Mouse (Mus musculus) gastrocnemius, postnatal 25 days (tissue): ENCODE measurements around the gene Stat5b. TPM values are rescaled to one million over a fixed set of nuclear protein-coding genes. Genes with fewer than 3 reads are reported as not detected.
A peak's percentile ranks its signal among the peaks of the same experiment; 100 is the strongest.

ENCODE experiments used
- DNase-seq: peaks from one replicate; pipeline ENCODE4 v3.0.0; 2022
- long read RNA-seq, 2 experiments: library from polyadenylated mRNA; stranded (forward); transcript quantifications; one replicate each; pipeline ENCODE4 v2.0.0; 2021
- total RNA-seq, 2 experiments: library from RNA; stranded (reverse); gene quantifications; 1 replicate in 1 of 2; 2 replicates in 1 of 2; pipeline ENCODE4 v1.2.3; 2021

Gene Stat5b
- 100 to 1,000 TPM in 1 of 2 experiments, 10 to 100 TPM in 1; 93.2 to 126 TPM for total RNA-seq
- long read RNA-seq, experiment 1, full-length matches to known transcripts, result 21 of 78 reads
- long read RNA-seq, experiment 1, partial matches to known transcripts, result 9 of 78 reads
- long read RNA-seq, experiment 1, other reads (novel, unspliced or antisense), result 48 of 78 reads
- long read RNA-seq, experiment 2, full-length matches to known transcripts, result 56 of 110 reads
- long read RNA-seq, experiment 2, partial matches to known transcripts, result 11 of 110 reads
- long read RNA-seq, experiment 2, other reads (novel, unspliced or antisense), result 43 of 110 reads

GRCm38 (mm10) chr11:100850038-100850777 is at the start of gene Stat5b:
Stat5b (minus strand) TSS chr11:100850724.
- peak; percentile 82 for DNase-seq

- DNase-seq, result no peak
Observed at GRCm38 (mm10) chr11:100898441-100899199, 48.1 kb upstream of the Stat5b start.

DNA sequence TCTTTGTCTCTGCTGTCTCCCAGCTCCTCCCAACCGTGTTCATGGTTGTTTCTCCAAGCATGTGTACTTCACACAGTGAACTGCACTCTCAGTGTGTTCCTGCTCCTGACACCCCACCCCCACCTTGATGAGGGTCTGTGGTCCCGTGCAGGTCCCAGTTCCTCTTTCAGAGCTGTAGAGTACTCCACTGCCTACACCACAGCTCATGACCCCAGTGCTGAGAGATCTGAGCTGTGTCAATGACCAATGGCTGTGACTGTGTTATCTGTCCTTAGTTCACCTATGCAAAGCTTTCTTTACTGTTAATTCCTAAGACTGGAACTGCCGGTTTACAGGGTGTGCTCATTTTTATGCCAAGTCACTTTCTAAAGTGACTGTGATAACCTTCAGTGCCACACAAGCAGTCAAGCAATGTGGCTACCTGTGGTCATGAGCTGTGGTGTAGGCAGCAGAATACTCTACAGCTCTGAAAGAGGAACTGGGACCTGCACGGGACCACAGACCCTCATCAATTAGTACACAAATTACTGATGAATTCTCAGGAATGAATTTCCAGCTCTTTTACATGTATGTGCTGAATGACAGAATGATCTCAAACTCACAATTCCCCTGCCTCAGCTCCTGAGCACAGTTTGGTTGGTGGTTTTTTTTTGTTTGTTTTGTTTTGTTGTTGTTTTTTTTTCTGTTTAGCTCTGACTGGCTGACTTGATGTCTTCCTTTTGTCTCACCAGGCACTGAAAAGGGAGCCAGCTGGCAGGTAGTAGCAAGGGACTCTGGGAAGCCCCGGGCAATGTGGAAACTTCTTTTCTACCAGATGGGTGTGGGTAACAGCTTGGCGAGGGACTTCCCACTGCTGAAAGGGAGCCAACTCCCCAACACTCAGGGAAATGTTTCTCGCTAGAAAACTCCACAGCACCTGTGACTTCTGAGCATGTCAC is 47.0 kb upstream of the Stat5b start:
- no peak for DNase-seq

DNA sequence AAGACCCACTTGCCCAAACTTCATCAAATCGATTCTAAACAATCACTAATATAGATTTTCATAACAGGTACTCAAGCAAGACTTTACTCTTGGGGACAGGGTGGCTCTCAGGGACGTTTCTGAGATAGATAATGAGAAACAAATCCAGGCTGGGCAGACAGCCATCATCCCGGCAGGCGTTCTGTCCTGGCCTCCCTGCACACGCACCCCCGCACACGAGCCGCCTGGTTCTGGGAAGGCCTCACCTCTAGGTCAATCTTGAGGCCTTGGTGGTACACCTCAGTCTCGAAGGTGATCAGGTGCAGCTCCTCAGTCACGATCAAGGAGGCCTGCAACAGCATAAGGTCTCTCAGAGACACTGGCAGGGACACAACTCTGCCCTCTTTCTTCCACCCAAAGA is 45.6 kb upstream of the Stat5b start:
- no peak for DNase-seq

DNA sequence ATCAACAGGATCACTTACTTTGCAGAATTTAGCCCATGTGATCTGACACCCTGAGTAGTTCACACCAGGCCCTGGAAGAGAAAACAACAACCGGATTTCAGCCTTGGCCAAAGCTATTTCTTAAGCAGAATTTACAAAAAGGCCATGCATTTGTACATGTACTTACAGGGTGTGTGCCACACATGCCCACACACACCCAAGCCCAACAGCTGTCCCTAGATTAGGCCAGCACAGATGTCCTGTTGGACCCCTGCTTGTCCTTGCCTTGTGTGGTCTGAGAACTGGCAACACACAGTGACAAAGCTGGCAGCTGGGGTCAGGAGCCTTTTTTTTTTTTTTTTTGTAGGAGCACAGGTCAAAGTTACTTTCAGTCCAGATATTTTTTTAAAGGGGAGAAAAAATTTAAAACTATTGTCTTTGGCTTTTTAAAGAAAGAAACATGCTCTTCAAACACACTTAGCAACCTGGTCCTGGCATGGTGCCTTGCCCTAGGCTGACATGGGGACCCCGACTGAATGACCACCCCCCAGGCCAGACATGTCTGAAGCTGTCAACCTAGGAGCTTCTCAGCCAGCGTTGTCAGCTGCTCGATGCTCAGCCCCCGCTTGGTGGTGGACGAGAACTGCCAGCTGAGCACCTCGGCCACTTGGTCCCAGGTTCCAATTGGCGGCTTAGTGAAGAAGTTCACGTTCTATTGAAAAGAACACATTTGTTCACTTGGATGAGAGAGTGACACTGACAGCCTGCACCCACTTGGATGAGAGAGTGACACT is 43.8 kb upstream of the Stat5b start:
- DNase-seq, result no peak

- DNase-seq, result peak; percentile 84
Observed at GRCm38 (mm10) chr11:100893482-100893881, 43.0 kb upstream of the Stat5b start.

DNA sequence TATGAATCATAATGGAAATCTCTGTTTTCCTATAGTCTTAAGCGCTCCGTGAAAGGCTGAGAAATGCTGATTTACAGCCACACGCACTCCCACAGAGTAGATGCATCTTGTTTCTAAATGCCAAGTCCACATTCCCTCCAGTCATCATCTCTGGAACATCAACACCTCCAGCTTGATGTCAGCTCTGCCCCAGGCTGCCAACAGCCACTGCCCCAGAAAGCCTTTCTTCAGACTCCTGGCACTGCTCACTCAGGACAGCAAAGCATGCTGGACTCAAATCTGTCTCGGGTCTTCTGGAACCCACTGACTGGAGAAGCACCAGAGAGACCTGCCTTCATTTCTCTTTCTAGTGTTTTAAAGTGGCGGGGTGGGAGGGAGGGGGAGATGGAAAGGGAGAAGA is 41.9 kb upstream of the Stat5b start:
- peak; percentile 50 for DNase-seq

GRCm38 (mm10) chr11:100891256-100892123 is 41.0 kb upstream of the Stat5b start:
- DNase-seq, result no peak

DNA sequence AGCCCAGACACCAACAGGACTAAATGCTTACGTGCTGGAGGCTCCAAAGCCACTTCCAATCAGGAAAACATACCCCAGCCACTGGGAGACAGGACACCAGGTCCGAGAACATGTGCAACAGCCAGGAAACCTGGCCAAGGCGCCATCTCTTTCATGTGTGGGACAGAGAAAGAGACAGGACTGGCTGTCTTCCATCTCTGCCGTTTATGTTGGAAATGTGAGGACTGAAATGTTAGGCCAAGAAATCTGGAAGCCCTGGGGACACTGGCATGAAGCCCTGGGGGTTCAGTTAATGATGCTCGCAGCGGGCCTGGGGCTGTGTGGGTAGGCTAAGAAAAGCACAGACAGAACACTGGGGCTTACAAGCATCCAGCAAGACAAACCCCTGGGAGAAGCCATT is 40.0 kb upstream of the Stat5b start:
- DNase-seq, result no peak

GRCm38 (mm10) chr11:100888348-100888820 is 37.9 kb upstream of the Stat5b start:
- DNase-seq, result no peak

DNA sequence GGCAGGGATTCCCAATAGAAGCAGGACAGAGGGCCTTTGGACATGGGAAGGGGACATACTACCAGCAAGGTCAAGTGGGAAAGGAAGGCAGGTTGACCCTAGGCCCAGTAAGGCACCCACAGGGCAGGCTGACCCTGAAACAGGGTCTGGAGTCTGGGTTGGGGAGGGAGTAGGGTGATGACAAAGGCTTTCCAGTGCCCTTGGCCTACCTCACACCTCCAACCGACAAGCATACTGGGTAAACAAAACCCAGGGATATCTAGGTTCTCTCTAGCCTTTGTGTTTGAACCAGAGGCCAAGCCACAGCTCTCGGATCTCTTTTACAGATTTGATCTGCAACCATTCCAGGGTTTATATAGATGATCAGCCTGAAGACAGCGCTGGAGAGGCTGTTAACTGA is 37.2 kb upstream of the Stat5b start:
- no peak for DNase-seq

DNA sequence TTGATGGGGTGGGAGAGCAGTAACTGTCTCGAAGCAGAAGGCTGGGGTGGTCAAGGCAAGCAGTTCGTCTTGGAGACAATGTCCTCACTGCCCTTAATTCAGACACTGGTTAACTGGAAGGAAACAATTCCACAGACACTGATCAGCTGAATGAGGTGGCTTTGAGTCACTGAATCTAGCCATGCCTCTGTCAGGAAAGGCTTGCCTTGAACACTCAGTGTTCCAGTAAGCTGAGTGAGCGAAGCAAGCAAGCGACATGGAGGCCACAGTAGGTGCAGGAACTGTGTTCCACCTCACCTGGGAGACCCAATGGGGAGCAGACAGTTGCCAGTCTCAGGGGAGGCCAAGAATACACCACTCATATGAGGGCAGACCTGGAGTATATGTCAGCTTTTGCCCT is 36.7 kb upstream of the Stat5b start:
- no peak for DNase-seq

DNA sequence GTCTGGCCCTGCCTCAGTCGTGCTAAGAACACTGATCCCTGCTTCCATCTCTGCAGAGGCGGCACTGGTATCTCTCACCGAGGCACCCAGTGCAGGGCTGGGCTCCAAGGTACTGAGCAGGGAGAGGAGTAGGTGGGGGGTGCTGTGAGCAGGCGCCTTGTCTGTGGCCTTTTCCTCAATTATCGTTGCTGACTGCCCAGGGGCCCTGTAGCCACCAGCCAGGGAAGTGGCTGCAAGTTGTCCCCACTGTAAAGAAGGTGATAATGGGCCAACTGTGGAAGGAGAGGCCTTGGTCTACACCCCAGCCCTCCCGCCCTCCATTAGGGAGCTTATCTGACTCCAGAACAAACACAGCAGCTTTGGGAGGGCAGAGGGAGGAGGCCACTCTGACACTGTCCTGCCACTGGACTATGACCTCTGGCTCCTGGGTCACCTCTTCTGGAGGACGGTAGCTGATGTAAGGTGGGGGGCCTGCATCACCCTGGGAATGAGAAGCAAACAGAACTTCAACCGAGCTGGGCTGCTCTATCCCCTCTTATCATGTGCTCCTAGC is 35.7 kb upstream of the Stat5b start:
- DNase-seq, result no peak

- DNase-seq, result no peak
Observed at GRCm38 (mm10) chr11:100885472-100885871, 34.9 kb upstream of the Stat5b start.

DNA sequence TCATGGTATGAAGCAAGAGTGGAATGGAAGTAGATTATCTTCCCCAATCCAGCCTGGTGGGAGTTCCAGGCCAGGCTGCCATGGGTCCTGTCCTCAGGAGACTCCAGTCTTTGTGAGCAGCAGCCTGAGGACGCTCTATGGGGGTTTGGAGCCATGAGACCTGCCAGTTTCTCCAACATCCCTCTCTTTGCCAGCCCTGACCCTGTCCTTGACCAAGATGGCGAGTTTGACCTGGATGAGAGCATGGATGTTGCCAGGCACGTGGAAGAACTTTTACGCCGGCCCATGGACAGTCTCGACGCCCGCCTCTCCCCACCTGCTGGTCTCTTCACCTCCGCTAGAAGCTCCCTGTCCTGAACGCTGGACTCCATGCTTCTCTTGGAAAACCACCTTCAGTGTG is 33.1 kb upstream of the Stat5b start:
- no peak for DNase-seq

DNA sequence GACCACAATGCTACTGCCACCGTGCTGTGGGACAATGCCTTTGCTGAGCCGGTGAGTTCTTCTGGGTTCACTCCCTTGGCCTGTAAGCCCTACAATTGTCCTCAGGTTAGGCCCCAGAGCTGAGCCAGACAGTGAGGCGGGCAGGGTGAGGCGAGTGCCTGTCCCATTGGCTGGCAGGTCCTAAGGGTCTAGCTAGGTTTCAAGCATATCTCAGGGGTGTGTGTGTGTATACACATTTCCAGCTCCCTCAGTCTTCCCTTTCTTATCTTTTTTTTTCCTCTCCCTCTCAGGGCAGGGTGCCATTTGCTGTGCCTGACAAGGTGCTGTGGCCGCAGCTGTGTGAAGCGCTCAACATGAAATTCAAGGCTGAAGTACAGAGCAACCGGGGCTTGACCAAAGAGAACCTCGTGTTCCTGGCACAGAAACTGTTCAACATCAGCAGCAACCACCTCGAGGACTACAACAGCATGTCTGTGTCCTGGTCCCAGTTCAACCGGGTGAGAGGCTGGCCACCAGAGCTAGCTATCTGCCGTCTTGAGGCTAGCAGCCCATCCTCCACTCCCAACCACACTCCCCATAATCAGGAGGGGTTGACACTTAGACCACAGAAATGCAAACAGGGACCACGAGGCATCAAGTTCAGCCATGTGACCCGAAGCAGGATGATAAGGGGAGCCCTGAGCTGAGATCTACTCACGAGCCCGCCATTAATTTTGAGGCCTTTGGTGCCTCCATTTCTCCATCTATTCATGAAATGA is 29.0 kb upstream of the Stat5b start:
- DNase-seq, result no peak

- DNase-seq, result no peak
Observed at GRCm38 (mm10) chr11:100875761-100876160, 25.2 kb upstream of the Stat5b start.

DNA sequence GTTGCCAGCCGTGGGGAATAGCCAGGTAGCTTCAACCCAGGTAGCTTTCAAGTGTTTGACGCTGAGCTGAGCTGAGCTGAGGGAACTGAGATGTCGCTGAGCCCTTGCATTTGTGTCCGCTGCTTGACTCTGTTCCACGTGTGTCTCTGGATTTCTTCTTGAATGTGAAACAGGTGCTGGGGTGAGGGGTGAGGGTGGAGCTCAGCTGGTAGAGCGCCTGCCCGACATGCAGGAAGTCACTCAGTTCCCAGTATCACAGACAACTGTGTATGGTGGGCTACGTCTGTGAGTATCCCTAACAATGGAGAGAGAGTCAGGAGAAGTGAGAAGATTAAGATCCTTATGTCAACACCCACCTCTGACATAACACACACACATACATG is 20.4 kb upstream of the Stat5b start:
- DNase-seq, result no peak
